Mouse (Mus musculus): Measurements from ENCODE around the gene Tbl1xr1.

Tbl1xr1 gene

GRCm38 (mm10) chr3:22142846-22143641, 66.6 kb downstream of the Tbl1xr1 start:
- peak; percentile 73 for DNase-seq (ENCODE audit: low read depth)

GRCm38 (mm10) chr3:22144255-22144654, 67.8 kb downstream of the Tbl1xr1 start:
- no peak for DNase-seq (ENCODE audit: low read depth)

- DNase-seq (ENCODE audit: low read depth) = no peak
Observed at GRCm38 (mm10) chr3:22147433-22147927, 71.0 kb downstream of the Tbl1xr1 start.

- DNase-seq (ENCODE audit: low read depth) = no peak
Observed at GRCm38 (mm10) chr3:22148306-22148932, 72.0 kb downstream of the Tbl1xr1 start.

- peak; percentile 50 for DNase-seq (ENCODE audit: low read depth)
Observed at GRCm38 (mm10) chr3:22150872-22151530, 74.5 kb downstream of the Tbl1xr1 start.

- peak; percentile 43 for DNase-seq (ENCODE audit: low read depth)
Observed at GRCm38 (mm10) chr3:22152773-22153172, 76.3 kb downstream of the Tbl1xr1 start.

GRCm38 (mm10) chr3:22154522-22154921, 78.1 kb downstream of the Tbl1xr1 start:
- no peak for DNase-seq (ENCODE audit: low read depth)

DNA sequence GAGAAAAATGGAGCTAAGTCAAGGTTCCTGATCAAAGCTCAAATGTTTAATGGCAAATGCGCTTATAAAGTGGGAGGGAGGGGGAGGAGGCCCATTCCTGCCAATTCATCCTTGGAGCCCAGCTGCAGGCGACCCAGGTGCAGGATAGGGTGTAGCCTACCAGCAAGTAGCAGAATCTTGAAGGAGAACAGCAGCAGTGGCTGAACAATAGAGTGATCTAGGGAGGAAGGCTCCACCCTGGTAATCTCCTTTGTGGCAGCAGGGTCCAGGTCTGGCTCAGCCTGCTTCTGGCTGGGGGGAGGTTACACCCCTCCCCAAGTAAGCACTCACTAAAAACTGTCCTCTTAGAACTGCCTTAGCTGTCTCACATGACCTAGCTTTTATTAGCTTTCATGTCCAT, 79.9 kb downstream of the Tbl1xr1 start:
- DNase-seq (ENCODE audit: low read depth) = no peak

DNA sequence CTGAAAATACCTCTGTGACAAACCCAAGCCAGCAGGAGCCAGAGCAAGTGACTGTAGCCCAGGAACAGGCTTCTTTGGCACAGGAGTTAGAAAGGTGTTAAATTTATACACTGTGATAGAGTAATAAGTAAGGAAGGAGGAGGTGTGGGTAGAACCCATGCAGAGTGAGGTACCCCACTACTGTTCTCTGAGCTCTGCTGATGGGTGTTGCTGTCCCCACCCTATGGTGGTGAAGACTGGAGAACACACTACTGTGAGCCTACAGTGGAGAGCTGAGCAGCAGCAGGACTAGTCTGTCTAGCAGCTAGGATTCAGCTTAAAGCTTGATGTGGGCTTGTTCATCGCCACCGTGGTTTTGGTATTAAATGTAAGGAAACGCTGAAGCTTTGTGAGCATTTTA, 86.5 kb downstream of the Tbl1xr1 start:
- no peak for DNase-seq (ENCODE audit: low read depth)

- no peak for DNase-seq (ENCODE audit: low read depth)
Observed at GRCm38 (mm10) chr3:22167856-22168255, 91.4 kb downstream of the Tbl1xr1 start.

DNA sequence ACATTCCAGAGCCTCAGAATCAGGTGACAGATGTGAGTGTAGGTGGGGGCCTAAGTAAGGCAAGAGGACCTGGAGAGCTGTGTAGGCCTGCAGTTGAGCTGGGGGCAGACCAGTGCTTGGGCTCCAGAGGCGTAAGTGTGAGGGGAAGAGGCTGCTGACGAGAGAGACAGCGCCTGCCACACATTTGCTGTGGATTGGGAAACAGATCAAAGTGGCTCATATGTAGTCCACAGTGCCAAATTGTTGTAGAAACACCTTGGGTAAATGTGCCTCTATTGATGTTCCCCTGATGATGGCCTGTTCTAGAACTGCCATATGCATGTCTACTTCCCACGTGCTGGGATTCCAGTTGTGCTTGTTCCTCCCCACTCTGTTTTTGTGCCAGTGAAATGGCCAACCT, 92.0 kb downstream of the Tbl1xr1 start:
- DNase-seq (ENCODE audit: low read depth) = no peak

- no peak for DNase-seq (ENCODE audit: low read depth)
Observed at GRCm38 (mm10) chr3:22171526-22171925, 95.1 kb downstream of the Tbl1xr1 start.

DNA sequence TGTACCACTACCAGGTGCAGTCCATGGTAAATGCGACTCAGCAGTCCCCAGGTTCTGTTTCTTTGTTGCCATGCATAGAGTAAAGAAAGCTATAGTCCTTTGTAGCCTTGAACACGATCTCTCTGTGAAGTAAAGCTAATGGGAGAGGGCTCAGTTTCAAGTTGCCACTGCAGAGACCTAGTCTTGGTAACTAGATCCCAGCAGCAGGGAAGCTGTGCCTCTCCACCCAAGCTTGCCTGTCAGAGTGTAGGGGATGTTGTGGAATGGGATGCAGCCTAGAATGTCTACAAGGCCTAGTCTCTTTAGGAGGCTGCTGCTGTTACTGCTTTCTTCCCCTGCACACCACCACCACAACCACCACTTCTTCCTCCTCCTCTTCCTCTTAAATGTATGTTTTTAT, 96.0 kb downstream of the Tbl1xr1 start:
- no peak for DNase-seq (ENCODE audit: low read depth)

DNA sequence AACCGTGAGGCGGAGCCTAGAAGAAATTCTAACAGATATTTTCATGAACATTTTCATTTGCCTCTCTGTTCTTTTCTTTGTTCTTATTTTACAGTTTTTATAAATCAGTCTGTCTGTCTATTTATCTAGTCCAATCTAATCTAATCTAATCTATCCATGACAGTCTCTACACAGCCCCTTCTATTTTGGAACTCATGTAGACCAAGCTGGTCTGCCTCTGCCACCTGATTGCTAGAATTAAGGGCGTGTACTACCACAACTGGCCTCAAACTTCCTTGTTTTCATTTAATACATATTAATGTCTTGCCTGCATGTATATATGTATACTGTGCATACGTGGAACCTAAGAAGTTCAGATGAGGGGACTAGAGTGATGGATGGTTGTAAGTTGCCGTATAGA, 96.7 kb downstream of the Tbl1xr1 start:
- DNase-seq (ENCODE audit: low read depth) = no peak

- no peak for DNase-seq (ENCODE audit: low read depth)
Observed at GRCm38 (mm10) chr3:22174232-22174631, 97.8 kb downstream of the Tbl1xr1 start.

- DNase-seq (ENCODE audit: low read depth) = no peak
Observed at GRCm38 (mm10) chr3:22180076-22180475, 103.6 kb downstream of the Tbl1xr1 start.

DNA sequence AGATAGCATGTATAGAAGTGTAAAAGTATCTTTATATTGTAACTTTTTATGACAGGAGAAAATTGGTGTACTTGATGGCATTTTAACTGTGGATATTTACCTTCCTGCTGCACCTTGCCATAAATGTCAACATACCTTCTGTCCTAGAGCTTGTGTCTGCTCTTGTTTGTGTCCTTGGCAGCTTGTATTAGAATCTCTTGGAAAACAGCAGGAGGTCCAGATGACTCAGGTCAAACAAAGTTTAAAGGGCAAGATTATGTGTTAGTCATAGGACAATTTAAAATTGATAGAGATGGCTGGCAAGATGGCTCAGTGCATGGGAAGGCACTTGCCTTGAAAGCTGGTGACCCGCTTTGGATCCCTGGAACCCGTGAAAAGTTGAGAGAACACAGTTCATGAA, 104.6 kb downstream of the Tbl1xr1 start:
- no peak for DNase-seq (ENCODE audit: low read depth)

DNA sequence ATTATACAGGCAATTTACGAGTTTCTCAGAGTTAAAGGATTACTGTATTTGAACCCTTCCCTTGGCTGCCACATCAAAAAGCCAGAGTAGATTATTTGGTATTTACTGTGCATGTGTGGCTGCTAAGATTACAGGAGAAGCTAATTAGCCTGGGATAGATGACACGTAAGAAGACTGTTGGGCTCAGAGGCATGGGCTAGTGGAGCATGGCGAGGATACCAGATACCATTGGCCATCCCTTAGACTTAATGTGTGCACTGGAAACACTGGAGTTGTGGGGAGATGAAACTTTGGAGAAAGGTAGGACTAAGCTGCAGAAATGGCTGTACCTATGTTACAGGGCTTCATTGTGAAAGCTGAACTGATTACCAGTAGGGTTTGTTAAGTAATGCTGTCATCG, 108.8 kb downstream of the Tbl1xr1 start:
- no peak for DNase-seq (ENCODE audit: low read depth)

DNA sequence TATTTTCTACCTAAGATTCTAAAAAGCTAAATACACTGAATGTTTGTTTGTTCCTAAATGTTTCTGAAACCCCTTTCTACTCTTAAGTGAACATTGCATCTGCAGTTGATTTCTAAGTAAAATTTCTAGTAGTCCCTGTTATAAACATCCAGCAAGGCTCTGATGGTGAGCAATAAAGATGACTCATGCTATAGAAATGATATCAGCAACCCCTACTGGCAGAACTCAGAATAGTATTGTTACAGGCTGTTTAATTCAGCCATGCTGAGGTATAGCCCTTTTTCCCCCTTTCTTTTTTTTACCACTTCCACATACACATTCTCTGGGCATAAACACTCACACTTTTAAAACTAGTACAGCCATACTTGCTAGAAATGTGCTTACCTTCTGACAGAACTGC, 114.0 kb downstream of the Tbl1xr1 start:
- DNase-seq (ENCODE audit: low read depth) = peak; percentile 71

- DNase-seq (ENCODE audit: low read depth) = no peak
Observed at GRCm38 (mm10) chr3:22192931-22193330, 116.5 kb downstream of the Tbl1xr1 start.

- no peak for DNase-seq (ENCODE audit: low read depth)
Observed at GRCm38 (mm10) chr3:22194185-22194856, 117.9 kb downstream of the Tbl1xr1 start.

- DNase-seq (ENCODE audit: low read depth) = no peak
Observed at GRCm38 (mm10) chr3:22198802-22199201, 122.3 kb downstream of the Tbl1xr1 start.

Measured in induced T-regulatory cell, adult 2 months (primary cell).